Mouse (Mus musculus) thymus, postnatal 14 days (tissue): ENCODE measurements around the gene Sqor.

Experiments
- DNase-seq: peaks from one replicate; pipeline ENCODE4 v3.0.0; 2021

The Sqor gene

DNA sequence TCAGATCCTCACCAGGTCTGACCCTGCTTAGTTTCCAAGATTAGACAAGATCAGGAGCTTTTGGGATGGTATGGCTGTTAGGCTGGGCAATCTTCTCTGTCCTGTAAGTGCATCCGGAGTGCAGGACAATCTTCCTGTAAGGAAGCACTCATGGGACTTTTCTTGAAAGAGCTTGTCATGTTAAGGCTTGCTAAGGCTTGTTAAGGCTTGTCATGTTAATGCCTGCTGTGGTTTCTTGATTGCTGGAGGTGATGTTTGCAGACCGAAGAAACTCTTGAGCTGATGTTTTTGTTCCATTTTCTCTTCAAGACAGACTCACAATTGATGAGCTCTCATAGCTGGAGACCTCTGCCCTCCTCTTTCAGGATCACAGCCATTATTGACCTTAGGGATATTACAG lies 21.1 kb downstream of the Sqor start:
- DNase-seq, result no peak

GRCm38 (mm10) chr2:122789311-122789710 lies 24.3 kb downstream of the Sqor start:
- DNase-seq, result peak; percentile 52

GRCm38 (mm10) chr2:122789730-122790129 lies 24.7 kb downstream of the Sqor start:
- peak; percentile 6 for DNase-seq

DNA sequence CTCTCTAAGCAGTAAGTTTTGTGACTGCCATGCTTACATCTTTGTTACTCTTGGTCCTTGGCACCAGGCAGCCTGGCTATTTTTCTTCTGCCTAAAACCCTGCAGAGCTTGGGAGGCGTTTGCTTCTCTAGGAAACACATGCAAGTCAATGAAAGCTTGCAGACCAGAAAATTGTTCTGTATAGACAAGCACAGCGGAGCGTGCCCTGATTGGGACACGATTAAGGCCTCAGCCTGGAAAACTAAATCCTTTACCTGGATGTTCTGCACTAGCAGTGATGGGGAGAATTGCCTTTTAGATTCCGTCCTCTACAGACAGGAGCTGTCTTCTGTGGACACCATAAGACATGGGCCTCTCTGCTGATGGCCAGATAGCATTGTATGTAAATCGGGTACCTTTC lies 39.4 kb downstream of the Sqor start:
- DNase-seq, result no peak

DNA sequence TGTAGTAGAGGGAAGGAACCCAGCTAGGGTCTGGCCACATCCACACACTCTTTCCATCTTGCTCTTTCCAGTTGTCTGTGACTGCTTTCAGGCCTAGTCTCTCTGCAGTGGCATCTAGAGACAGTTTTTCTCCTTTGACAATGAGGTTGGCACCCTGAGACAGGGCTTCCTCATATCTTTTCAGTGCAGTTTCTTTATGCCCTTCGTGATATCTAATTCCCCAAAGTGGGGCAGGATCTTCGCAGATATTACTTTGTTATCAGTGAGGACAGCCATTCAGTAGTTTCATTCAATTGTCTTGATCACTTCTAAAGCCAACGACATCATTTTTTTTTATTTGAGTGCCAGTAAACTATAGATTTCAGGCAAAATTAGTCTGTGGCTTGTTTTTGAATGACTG lies 41.0 kb downstream of the Sqor start:
- DNase-seq, result no peak

DNA sequence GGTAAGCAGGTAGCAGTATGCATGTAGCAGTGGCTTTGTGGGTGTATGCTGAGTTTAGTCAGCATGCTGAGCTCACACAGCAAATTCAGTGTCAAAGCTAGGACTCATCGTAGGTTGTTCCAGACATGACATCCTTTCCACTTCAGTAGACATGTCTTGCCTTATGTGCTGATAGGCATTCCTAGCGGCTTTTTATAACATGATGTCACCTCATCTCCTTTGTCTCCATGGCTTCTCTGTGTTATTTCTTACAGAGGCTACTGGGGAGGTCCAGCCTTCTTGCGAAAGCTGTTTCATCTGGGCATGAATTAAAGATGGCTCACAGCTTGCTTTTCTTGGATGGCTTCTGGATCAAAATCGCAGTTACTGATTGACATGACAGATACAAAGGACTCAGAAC lies 44.0 kb downstream of the Sqor start:
- DNase-seq, result no peak

- DNase-seq, result no peak
Observed at GRCm38 (mm10) chr2:122816986-122817385, 51.9 kb downstream of the Sqor start.

DNA sequence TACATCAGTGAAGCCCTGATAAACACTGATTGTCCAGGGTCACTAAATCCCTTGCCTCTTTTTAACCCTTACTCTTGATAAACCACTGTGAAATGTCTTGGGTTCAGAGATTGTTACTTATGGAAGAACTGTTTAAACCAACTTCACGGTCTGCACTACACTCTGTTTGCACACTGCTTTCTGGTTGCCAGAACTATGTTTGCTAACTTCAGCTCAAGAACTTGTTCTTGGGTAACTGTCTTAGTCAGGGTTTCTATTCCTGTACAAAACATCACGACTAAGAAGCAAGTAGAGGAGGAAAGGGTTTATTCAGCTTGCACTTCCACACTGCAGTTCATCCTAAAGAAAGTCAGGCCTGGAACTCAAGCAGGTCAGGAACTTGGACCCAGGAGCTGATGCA lies 56.2 kb downstream of the Sqor start:
- DNase-seq, result no peak

- peak; percentile 36 for DNase-seq
Observed at GRCm38 (mm10) chr2:122825406-122826236, 60.6 kb downstream of the Sqor start.

- no peak for DNase-seq
Observed at GRCm38 (mm10) chr2:122826302-122826701, 61.3 kb downstream of the Sqor start.

DNA sequence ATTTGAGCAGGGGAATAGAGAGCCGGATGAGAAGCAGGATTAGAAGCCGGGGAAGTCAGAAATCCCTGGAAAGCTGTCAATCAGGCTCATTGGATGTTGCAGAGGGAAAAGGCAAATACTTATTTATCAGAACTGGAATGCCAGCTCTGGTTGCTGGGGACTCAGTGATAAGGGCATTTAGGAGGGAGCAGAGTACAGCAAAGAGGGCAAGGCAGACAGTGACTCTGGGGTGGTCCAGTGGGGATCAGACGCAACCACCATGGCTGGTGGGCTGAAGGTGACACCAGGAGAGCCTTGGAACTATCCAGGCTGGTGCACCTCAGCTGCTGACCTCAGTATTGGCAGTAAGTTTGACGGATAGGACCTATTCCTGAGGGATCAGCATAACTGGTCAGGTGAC lies 89.6 kb downstream of the Sqor start:
- DNase-seq, result no peak

GRCm38 (mm10) chr2:122855354-122855753 lies 90.3 kb downstream of the Sqor start:
- DNase-seq, result no peak
